ENCODE assay signal across 8 mouse cellular contexts in genomic region chr3:130710103-130710502, GRCm38 (mm10). TPM values are rescaled to one million over a fixed set of nuclear protein-coding genes. Genes with fewer than 3 reads are reported as not detected.
DNase-seq lines count a peak whose midpoint lies in the region; ATAC-seq and TF ChIP-seq lines count a peak whose summit lies in the region.

No protein-coding gene starts in this region.

- TF ChIP-seq EP300 in liver, embryonic 14.5 days (IDR thresholded peaks at IDR 0.05; ENCODE audit: low read depth), result no peak
- no peak for TF ChIP-seq EP300 in stomach, postnatal 0 days (optimal IDR thresholded peaks at IDR 0.05)

- H3K36me3 ChIP-seq in erythroblast, embryonic 14.5 days (ENCODE audit: control insufficient read depth), result peaks cover 2% of the 10 kb centered on the region
- peaks cover 12% of the 10 kb centered on the region for H3K36me3 ChIP-seq in megakaryocyte, embryonic 14.5 days (replicated peaks; ENCODE audit: low read length)
- H3K36me3 ChIP-seq in liver, embryonic 14.5 days (replicated peaks; ENCODE audit: control insufficient read depth, insufficient read depth, low read depth), result no peaks in the 10 kb centered on the region; the same call in 1 of the 2 replicates
- no peaks in the 10 kb centered on the region for H3K36me3 ChIP-seq in stomach, postnatal 0 days (ENCODE audit: control insufficient read depth, insufficient read depth, low read length)

- H3K4me1 ChIP-seq in erythroblast, embryonic 14.5 days (ENCODE audit: control insufficient read depth), result peaks cover 32% of the 10 kb centered on the region
- peaks cover 20% of the 10 kb centered on the region for H3K4me1 ChIP-seq in megakaryocyte, embryonic 14.5 days
- H3K4me1 ChIP-seq in liver, embryonic 14.5 days (replicated peaks; ENCODE audit: control insufficient read depth in 2 of 2, insufficient read depth in 2 of 2, low read length in 1 of 2), result peaks cover 11 to 21% of the 10 kb centered on the region in 2 experiments
- no peaks in the 10 kb centered on the region; the same call in 1 of the 2 replicates for H3K4me1 ChIP-seq in stomach, postnatal 0 days (replicated peaks; ENCODE audit: control insufficient read depth, insufficient read depth)

- WGBS in liver, embryonic 14.5 days (ENCODE audit: insufficient replicate concordance), result 54% methylated on average over 7 of the region's 7 CpGs
- 42% methylated on average over 7 of the region's 7 CpGs for WGBS in stomach, postnatal 0 days

- DNase-seq in liver, embryonic 14.5 days (ENCODE audit: low read depth in 3 of 3, low spot score in 3 of 3), result no peak
- no peak for DNase-seq in stomach, postnatal 0 days (ENCODE audit: low spot score)
- DNase-seq in kidney, adult 11 months, result no peak

- TF ChIP-seq CTCF in liver, embryonic 14.5 days (IDR thresholded peaks at IDR 0.05; ENCODE audit: low read depth), result no peak
- TF ChIP-seq CTCF in stomach, postnatal 0 days (IDR thresholded peaks at IDR 0.05; ENCODE audit: low read depth), result no peak

- no peaks in the 10 kb centered on the region for H3K9me3 ChIP-seq in erythroblast, embryonic 14.5 days (ENCODE audit: control insufficient read depth, low read length)
- H3K9me3 ChIP-seq in megakaryocyte, embryonic 14.5 days, result no peaks in the 10 kb centered on the region
- no peaks in the 10 kb centered on the region for H3K9me3 ChIP-seq in liver, embryonic 14.5 days (ENCODE audit: control insufficient read depth, low read length)
- H3K9me3 ChIP-seq in stomach, postnatal 0 days (ENCODE audit: control insufficient read depth, low read length), result no peaks in the 10 kb centered on the region

- no peak for ATAC-seq in erythroblast, adult 5-6 weeks (replicated peaks; ENCODE audit: low FRiP score, poor library complexity, severe bottlenecking)
- ATAC-seq in megakaryocyte, adult 5-6 weeks (ENCODE audit: poor library complexity, severe bottlenecking), result no peak
- ATAC-seq in liver, embryonic 14.5 days (ENCODE audit: insufficient read depth), result no peak
- no peak for ATAC-seq in stomach, postnatal 0 days (ENCODE audit: low FRiP score, low TSS enrichment)
- ATAC-seq in megakaryocyte progenitor cell, adult 5-6 weeks (replicated peaks; ENCODE audit: poor library complexity), result no peak

- H3K9ac ChIP-seq in liver, embryonic 14.5 days (replicated peaks), result peak overlapping the region; percentile 58
- no peak overlapping the region for H3K9ac ChIP-seq in stomach, postnatal 0 days (ENCODE audit: low read length)

- peak overlapping the region; percentile 93 for H3K4me3 ChIP-seq in erythroblast, embryonic 14.5 days (replicated peaks)
- H3K4me3 ChIP-seq in megakaryocyte, embryonic 14.5 days (replicated peaks), result peak overlapping the region; percentile 85
- peak overlapping the region in 1 of 2 experiments; percentile 97; a peak in 3 of 4 replicates for H3K4me3 ChIP-seq in liver, embryonic 14.5 days (ENCODE audit: insufficient read depth in 1 of 2, low read depth in 2 of 2, low read length in 2 of 2)
- no peak overlapping the region for H3K4me3 ChIP-seq in stomach, postnatal 0 days (ENCODE audit: low read depth, low read length)

- H3K27ac ChIP-seq in liver, embryonic 14.5 days, result no peak overlapping the region
- no peak overlapping the region for H3K27ac ChIP-seq in stomach, postnatal 0 days (replicated peaks)

- peak overlapping the region; percentile 89 for H3K4me2 ChIP-seq in liver, embryonic 14.5 days (ENCODE audit: low read depth)
- H3K4me2 ChIP-seq in stomach, postnatal 0 days (replicated peaks; ENCODE audit: low read depth), result peak overlapping the region; percentile 2; the same call in 1 of the 2 replicates

- peaks cover 9% of the 10 kb centered on the region for H3K27me3 ChIP-seq in erythroblast, embryonic 14.5 days (ENCODE audit: control insufficient read depth)
- no peaks in the 10 kb centered on the region for H3K27me3 ChIP-seq in megakaryocyte, embryonic 14.5 days (replicated peaks)
- no peaks in the 10 kb centered on the region for H3K27me3 ChIP-seq in liver, embryonic 14.5 days (ENCODE audit: control insufficient read depth, insufficient read depth, low read length)
- H3K27me3 ChIP-seq in stomach, postnatal 0 days (ENCODE audit: control insufficient read depth, insufficient read depth, low read length), result no peaks in the 10 kb centered on the region

RNA-seq across cellular contexts. Expression of gene Ostc, which starts 0.9 kb away (rescaled TPM):
- polyA plus RNA-seq in erythroblast, embryonic 14.5 days (2012), result 1.7 and 2.0 TPM in 2 replicates
- 45.4 and 56.7 TPM in 2 replicates for total RNA-seq in erythroblast, adult 5-6 weeks (2015; ENCODE audit: low replicate concordance)
- total RNA-seq in erythroblast, adult 5-6 weeks (2017; ENCODE audit: low replicate concordance), result 43.6 and 58.4 TPM in 2 replicates
- 31.3 and 53.8 TPM in 2 replicates for polyA plus RNA-seq in megakaryocyte, embryonic 14.5 days (2012; ENCODE audit: insufficient read depth, low replicate concordance)
- total RNA-seq in megakaryocyte, adult 5-6 weeks (2015), result 206 and 233 TPM in 2 replicates
- total RNA-seq in megakaryocyte, adult 5-6 weeks (2017), result 147 and 173 TPM in 2 replicates
- 88.0 and 101 TPM in 2 replicates for polyA plus RNA-seq in liver, embryonic 14.5 days (2012; rRNA removed)
- 211 and 228 TPM in 2 replicates for polyA plus RNA-seq in liver, embryonic 14.5 days (2014; fragmentation: Nextera tagmentation; extraction: Ambion mirVana)
- 283 and 300 TPM in 2 replicates for polyA plus RNA-seq in stomach, postnatal 0 days (2015; fragmentation: Nextera tagmentation; extraction: Ambion mirVana)
- 371 and 419 TPM in 2 replicates for total RNA-seq in megakaryocyte progenitor cell, adult 5-6 weeks (2015)
- 278 and 308 TPM in 2 replicates for total RNA-seq in megakaryocyte progenitor cell, adult 5-6 weeks (2017)

RNA-seq across cellular contexts. Expression of gene Rpl34, which starts 20.1 kb away (rescaled TPM):
- 6.6 and 9.4 TPM in 2 replicates for polyA plus RNA-seq in erythroblast, embryonic 14.5 days (2012)
- total RNA-seq in erythroblast, adult 5-6 weeks (2015; ENCODE audit: low replicate concordance), result 359 and 391 TPM in 2 replicates
- 424 and 588 TPM in 2 replicates for total RNA-seq in erythroblast, adult 5-6 weeks (2017; ENCODE audit: low replicate concordance)
- polyA plus RNA-seq in megakaryocyte, embryonic 14.5 days (2012; ENCODE audit: insufficient read depth, low replicate concordance), result 32.6 and 76.9 TPM in 2 replicates
- 1,043 and 1,097 TPM in 2 replicates for total RNA-seq in megakaryocyte, adult 5-6 weeks (2015)
- 2,083 and 2,603 TPM in 2 replicates for total RNA-seq in megakaryocyte, adult 5-6 weeks (2017)
- polyA plus RNA-seq in liver, embryonic 14.5 days (2012; rRNA removed), result 1,092 and 1,411 TPM in 2 replicates
- 774 and 822 TPM in 2 replicates for polyA plus RNA-seq in liver, embryonic 14.5 days (2014; fragmentation: Nextera tagmentation; extraction: Ambion mirVana)
- polyA plus RNA-seq in stomach, postnatal 0 days (2015; fragmentation: Nextera tagmentation; extraction: Ambion mirVana), result 793 and 825 TPM in 2 replicates
- total RNA-seq in megakaryocyte progenitor cell, adult 5-6 weeks (2015), result 1,518 and 1,526 TPM in 2 replicates
- 2,867 and 3,584 TPM in 2 replicates for total RNA-seq in megakaryocyte progenitor cell, adult 5-6 weeks (2017)

Comparison
In these comparisons a context has a peak if more than half of its experiments do, and no peak if none do; other contexts are left out.
1. RNA of gene Ostc, which starts 0.9 kb away (polyA plus RNA-seq): 283 to 300 TPM in stomach, postnatal 0 days, 88.0 to 228 TPM in liver, embryonic 14.5 days and 31.3 to 53.8 TPM in megakaryocyte, embryonic 14.5 days; 1.7 to 2.0 TPM in erythroblast, embryonic 14.5 days; every median in the first group is over 10 times any median in the second.